Mouse (Mus musculus) granulocyte monocyte progenitor cell, adult 5-6 weeks (primary cell): Measurements from ENCODE around the gene Napsa. TPM values are rescaled to one million over a fixed set of nuclear protein-coding genes. Genes with fewer than 3 reads are reported as not detected.

Experiments
- ATAC-seq: replicated peaks from 2 replicates; pipeline ENCODE4 v1.8.0; 2016; ENCODE audit warnings: mild to moderate bottlenecking, moderate TSS enrichment, inconsistent platforms; ENCODE audit not compliant: poor library complexity, severe bottlenecking
- total RNA-seq, 2 experiments: library from RNA; stranded (forward) in 1 of 2; stranded (reverse) in 1 of 2; fragments of 200-712, 200-1000 nt in 1 of 2; fragments of >200 nt in 1 of 2; fragmentation: Nextera tagmentation in 1 of 2; gene quantifications; 2 replicates each; pipeline ENCODE4 v1.2.3; 2014 to 2017

Gene Napsa
- total RNA-seq, 2 experiments from 2014 or later = 107 to 328 TPM

DNA sequence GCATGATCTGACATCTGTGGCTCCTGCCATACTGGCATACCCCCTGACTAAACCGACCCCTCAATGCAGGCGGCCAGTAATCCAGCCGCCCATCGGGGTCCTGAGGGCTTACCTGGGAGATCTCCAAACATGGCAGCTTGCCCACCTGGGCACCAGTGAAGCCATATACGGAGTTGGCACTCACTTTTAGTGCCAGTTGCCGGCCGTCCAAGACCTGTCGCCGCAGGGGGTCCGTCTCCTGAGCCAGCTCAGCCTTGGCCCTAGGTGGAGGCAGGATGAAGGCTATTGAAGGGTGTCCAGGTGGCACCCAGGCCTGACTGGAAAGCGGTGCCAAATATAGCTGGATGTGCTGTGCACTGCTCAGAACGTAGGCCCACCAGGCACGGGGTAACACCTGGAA is 34.7 kb upstream of the Napsa start:
- ATAC-seq = no peak

DNA sequence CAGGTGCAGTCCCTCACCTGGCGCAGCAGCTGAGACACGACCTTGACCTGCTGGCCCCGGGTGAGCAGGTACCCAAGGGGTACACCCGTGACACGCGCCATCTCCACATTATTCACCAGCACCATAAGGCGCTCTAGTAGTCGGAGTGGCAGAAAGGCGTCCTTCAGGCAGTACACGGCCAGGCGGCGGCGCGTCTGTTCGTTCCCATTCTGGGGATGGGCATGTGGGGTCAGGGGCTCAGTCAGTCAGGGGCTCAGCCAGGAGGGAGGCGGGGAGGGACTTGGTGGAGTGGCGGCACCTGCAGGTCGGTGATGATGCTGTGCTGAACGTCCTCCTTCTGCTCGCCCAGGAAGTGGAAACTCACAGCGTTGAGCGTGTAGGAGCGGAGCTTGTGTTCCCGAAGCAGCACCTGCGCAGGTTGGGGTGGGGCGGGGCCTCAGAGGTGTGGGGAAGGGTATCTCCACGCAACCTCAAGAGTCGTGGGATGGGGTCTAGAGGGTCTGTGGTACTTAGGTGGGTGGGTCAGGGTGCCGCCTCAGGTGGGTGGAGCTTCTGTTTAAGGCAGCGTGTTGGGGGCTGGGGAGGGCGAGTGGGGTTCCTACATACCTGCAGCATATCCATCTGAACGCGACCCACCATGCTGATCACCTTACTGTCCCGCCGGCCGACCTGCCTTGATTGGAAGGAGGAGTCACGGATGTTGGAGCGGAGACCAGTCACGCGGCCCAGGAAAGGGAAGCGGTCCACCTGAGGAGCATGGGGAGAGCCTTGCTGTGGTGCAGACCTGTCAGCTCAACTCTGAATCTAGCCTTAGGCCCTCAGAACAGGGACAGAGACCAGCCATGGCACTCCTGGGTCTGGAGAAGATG is 33.2 kb upstream of the Napsa start:
- no peak for ATAC-seq

DNA sequence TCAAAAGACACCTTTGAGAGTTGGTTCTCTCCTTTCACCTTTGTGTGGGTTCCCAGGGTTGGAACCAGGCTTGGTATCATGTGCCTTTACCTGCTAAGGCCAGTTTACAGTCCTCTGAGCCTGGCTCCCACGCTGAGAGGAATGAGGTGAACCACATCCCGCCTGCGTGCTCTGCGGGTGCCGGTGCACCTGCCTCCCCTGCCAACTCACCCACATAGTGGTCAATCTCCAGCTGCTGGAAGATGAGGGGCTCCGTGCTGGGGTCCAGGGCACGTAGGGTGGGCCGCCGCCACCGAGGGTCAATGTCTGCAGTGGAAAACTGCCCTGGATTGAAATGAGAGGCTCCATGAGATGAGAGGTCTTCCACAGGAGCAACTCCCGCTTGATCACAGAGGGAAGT is 29.6 kb upstream of the Napsa start:
- ATAC-seq = no peak

DNA sequence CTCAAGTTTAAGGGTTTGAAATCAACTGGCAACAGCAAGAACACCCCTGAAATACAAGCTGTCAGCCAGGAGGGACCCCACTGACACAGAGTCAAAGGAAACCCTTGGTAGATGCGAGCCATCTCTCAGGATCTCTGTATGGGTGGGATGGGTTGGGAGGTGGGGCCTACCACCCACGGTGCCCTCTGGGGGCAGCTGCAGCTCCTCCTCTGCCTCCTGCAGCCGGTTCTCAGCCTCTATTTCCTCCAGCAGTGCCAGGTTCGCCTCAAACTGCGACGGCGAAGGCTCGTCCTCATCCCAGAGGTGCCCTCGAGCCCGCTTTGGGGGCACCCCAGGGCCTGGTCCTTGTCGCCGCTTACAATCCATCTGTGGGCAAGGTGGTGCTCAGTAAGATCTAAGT is 29.1 kb upstream of the Napsa start:
- ATAC-seq = no peak

DNA sequence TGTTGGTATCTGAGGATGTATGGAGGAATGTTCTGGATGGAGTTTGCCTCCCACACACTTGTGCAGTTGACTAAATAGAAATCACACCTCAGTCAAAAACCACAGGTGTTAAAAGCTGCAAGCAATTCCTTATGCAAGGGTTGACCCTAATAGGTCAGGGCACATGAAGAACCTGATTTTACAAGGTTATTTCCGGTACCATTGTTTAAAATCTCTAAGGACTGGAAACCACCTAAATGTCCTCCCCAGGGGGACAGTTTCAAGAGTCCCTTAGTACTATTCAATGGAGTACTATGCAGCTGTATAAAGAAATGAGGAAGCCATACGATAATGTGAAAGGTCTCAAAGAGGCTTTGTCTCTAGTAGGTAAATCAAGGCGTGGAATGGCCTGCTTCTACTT is 25.9 kb upstream of the Napsa start:
- no peak for ATAC-seq

DNA sequence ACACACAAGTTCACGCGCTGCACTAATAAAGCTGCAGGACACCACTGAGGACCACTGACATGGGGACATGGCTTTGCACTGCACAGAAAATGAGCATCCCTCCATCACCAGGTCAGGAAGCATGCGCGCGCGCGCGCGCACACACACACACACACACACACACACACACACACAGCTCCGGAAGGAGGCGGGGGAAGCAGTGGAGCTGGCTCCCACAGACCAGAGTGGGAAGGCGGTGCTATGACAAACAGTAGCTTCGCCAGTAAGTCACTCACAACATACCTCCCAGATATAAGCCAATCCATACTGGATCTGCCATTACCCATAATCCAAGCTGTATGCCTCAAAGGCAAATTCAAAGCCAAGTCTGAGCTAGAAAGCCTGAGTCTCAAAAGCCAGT is 25.1 kb upstream of the Napsa start:
- ATAC-seq = no peak; the same call in 1 of the 2 replicates

DNA sequence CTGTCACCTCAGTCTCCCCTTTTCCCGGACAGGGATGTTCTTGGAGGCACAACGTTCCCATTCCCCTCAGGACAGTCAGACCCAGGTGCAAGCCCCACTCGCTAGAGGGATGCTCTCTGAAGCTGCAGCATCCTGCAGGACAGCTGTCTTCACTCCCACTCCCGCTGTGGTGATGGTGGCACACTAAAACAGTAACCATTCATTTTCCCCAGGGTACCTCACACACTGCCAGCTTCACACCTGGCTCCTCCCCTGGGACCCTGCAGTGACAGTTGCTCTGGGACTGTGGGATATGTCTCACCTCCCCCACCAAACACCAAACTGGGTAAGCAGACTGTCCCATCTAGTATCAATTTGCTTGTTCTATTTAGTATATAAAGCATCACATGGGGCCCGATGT is 24.5 kb upstream of the Napsa start:
- no peak for ATAC-seq

DNA sequence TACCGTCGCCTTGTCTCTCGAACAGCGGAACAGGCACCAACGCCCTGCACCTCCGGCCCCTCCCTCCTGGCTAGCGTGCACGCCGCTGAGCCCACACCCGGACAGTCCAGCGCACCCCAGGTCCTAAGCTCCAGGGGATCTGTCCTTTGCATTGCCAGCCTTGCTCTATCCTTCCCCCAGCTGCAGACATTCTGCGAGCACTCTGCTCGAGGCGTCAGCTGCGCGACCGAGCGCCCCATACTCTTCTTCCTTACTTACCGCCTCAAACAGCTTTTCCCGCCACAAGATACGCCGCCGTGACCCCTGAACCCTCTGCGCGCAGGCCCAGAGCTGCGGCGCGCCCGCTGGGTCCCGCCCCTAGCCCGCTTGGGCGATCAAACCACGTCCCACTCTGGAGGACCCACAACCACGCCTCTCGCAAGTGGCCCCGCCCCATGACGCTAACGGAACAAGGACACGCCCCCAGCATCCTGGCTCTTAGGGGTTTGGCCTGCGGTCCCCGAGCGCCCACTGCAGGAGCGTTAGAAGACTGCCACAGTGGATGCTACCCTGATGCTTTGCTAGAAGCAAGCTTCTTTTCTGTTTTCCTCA is 23.6 kb upstream of the Napsa start, which contains the start of gene Pold1:
Gene Pold1 (minus strand): TSS at position 353 of the 591 bp plus-strand sequence.
- ATAC-seq = peak; percentile 81

DNA sequence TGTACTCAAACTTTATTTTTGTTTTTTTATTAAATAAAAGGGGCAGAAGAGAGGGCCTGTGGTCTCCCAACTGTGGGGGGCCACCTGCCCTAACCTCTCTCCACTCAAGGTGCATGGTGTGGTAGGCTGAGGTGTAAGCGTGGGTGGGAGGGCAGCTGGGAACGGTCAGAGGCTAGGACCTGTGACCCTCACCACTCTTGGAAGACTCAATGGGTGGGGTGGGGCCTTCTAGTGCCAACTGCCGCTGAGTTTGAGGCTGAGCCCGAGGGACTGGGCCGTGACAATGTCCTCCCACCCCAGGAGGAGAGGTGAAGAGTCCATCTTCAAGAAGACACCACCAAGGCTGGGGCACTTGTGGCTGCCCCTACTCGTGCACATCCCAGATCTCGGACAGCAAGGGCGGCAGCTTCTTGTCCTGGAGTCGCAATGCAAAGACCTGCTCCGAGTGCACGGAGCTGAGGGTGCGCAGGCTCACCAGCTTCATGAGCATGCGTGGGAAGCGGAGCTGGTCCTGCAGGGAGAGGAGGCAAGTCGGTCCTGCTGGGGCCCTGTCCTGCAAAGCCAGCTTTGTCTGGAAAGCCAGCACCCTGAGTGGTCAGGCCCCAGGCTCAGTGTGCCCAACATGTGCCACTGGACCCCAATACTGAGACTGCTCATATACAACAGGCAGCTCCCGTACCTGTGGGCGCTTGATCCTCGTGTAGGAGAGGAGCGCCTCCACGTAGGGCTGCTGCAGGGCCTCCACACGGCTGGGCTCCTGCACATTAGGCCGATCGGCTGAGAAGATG is 22.4 kb upstream of the Napsa start:
- ATAC-seq = no peak

DNA sequence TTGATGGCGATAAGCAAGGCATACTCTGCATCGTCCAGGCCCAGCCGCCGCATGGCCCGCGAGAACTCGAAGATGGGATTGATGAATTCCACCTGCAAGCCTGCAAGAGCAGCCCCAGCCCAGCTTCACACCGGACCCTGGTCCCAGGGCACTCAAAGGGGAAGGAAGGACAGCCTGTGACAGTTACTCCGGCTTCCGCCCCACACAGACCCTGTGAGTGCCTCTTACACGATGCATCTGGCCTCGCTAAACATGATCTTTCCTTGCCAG is 21.8 kb upstream of the Napsa start:
- ATAC-seq = no peak

DNA sequence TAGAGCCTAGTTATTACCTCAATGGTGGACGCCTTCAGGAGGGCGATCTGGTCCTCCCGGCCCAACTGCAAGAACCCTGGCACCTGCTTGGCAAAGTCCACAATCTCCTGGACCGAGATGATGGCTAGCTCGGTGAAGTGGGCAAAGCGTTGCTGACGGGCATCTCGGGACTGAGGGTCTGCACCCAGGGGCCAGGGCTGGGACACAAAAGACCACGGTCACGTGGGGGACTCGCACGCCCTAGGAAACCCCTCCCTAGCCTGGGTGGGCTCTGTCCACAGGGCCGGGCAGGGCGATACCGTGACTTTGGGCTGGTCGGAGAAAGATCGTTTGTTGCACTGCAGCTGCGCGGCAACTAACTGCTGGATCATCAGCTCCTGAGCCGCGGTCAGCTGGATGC is 20.9 kb upstream of the Napsa start:
- ATAC-seq = no peak

DNA sequence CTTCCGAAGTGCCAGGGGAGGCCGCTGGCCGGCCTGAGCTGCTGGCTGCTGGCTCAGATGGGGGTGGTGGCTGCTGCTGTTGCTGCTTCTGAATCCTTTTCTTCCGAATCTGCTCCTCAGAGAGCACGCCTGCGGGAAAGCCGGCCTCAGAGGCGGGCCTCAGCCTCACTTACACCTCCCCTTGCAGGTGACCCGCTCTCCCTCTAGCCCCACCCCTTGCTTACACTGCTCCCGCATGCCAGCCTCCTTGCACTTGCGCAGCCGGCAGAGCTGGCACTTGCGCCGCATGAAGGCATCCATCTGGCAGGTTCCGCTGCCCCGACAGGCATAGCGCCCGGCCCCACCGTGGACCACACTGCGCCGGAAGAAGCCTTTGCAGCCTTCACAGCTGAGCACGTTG is 20.4 kb upstream of the Napsa start:
- ATAC-seq = no peak

DNA sequence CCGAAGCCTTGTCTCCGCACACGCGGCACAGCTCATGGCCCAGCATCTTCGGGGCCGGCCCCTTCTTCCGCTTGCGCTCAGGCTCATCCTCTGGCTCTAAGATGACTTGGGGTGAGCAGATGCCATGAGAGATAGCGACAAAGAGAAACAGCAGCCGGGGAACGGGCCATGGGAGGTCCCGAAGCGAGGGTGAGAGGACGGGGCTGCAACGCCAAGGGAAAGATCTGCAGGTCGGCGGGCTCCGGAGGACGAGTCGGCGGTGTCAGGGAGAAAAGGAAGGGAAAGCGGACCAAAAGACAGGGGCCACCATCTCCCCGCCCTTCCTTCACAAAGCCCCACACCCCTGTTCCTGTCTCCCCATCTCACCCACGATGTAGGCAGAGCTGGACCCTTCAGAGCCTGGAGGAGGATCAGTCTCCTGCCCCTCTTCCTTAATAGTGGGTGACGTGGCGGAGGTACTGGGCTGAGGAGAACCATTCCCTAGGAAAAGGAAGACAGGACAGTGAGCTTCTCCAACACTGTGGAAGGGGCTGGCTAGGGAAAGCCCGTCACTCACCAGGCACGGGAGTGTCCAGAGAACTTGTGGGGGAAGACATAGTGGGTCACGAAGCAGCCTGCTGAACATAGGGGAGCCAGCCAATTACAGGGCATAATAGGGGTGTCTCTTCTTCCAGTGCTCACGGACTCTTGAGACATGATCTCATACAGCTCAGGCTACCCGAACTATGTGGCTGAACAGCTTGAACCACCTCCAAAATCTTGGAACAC is 19.9 kb upstream of the Napsa start:
- ATAC-seq = no peak

DNA sequence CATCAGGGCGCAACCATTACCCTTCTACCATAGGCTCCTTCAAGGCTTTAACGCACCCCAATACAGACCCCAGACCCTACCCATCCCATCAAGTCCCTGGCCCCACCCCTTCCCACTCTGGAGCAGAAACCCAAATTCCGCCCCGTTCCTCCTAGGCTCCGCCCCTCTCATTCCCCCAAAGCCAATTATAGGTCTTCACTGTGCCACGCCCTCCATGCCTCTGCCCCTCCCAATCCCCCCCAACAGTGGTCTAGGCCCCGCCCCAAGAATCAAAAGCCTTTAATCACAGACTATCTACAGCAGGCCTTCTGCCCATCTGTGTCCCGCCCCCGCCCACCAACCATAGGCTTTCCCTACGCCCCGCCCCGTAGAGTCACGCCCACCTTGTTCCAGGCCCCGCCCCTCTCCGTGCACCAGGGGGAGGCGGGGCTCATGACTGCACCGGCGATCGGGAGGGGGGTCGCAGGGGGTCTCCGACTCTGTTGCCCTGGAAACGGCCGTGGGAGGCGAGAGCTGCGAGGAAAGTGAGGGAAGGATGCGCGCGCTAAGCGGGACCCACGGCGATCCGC is 18.9 kb upstream of the Napsa start:
- peak; percentile 60 for ATAC-seq

DNA sequence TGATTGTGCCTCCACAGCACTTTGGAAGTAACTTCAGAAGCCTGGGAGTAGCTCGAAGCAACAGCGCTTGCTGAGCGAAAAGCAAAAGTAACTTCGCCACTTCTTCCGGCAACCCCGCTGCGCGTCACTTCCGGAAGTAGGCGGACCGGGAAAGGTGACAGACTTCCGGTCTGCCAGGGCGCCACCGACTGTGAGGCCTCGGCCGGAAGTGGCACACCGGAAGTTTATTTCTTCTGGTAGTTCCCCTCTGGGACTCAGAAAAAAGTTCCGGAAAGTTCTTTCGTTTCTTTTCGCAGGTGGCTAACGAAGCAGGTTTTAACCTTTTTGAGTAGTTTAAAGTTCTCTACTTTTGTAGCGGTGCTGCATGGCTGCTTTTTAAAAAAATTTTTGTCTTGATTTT is 18.4 kb upstream of the Napsa start, which contains the start of gene Nr1h2:
Gene Nr1h2 (minus strand): TSS at position 126 of the 400 bp plus-strand sequence.
- peak; percentile 67 for ATAC-seq

DNA sequence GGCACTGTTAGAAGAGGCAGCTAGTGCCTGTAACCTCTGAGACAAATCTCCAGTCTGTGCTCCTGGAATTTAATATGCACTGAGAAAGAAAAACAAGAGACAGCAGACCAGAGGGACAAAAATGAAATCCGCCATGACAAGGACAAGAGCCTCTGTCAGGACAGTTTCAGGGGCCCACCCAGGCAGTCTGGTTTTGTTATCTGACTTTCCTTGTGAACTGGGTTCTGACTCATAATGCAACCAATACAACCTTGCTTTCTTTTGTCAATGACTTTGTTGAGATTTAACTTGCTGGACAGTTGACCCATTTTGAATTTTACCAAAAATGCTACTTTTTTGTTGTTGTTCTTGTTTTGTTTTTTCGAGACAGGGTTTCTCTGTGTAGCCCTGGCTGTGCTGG is 14.6 kb upstream of the Napsa start:
- ATAC-seq = no peak

DNA sequence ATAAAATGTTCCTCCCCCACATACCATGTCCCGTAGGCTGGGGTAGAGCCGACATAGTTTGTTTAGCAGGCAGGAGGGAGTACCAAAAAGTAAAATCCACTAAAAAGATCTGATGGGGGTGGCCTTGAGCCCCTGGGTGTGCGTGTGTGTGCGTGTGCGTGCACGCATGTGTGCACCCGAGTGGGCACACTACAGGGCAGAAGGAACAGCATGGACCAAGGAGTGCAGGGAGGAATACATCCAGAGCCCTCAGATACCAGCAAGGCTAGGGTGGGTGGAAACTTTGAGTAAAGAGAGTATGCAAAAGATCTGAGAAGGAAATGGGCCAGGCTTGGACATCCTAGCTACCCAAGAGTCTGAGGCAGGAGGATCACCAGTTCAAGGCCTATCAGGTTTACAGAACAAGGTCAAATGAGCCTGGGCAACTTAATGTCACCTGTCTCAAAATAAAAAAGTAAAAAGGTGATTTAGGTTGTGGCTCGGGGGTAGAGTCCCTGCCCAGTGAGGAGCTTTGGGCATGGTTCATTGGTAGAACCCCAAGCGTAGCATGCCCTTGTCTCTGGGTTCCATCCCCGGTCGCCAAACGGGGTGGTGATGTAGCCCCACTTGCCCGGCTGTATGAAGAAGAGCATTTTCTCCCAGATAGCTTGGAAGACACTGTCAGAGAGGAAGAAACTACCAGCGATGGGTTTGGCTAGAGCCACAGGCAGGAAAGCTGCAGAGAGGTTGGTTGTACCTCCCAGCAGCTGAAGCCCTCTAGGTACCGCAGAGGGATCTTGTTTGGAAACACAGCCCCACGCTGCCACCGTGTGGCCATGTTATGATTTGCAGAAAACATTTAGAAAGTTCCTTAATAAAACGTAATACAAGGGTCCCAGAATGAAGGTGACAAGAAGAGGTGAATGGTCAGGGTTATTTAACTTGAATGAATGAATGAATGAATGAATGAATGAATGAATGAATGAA is 11.5 kb upstream of the Napsa start:
- peak; percentile 77 for ATAC-seq

DNA sequence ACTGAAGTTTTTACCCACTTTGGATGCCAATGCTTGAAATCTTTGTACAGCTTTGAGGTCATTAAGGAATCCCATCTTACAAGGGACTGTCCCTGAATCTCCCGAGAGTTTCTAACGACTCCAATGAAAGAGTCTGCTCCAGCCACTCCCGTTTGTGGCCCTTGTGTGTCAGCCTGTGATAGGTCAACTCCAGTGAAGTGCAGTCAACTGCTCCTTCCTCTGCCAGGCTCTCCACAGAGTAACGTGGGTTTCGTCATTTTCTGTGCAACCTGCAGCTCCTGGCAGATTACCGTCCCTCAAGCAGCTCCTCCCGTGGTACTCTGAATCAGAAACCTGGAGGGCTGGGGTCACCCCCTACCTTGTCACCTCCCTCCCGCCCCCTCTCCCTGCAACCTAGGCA is 8.9 kb upstream of the Napsa start:
- peak; percentile 43; the same call in 1 of the 2 replicates for ATAC-seq

DNA sequence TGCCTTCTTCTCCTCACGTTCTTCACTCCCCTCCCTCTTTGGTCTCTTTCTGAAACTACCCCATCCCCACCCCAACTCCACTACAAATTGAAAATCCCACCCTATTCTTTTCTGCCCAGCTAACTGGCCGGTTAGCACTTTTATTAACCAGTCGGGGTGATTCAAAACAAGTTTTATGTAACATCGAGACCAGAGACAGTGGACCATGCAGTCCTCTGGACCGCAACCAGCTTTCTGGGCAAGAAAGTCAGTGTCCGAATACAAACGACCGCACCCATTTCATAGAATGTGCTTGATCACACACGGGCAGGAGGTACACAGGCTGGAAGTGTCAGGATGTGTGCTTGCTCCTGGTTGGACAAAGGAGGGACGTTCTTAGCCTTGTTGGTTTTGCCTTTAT is 7.7 kb upstream of the Napsa start:
- no peak for ATAC-seq
